Mouse (Mus musculus) embryonic facial prominence, embryonic 11.5 days (tissue): ENCODE measurements around the gene Elk3. TPM values are rescaled to one million over a fixed set of nuclear protein-coding genes. Genes with fewer than 3 reads are reported as not detected.

Source experiments
- ATAC-seq: fragments of 200-750 bp; cut with Nextera tagmentation; replicated peaks from 2 replicates; pipeline ENCODE4 v1.8.0; 2017; ENCODE audit warnings: low read depth; ENCODE audit not compliant: insufficient number of reproducible peaks, low FRiP score, low TSS enrichment
- DNase-seq: peaks from one replicate; pipeline ENCODE4 v3.0.0-alpha.2; 2015; ENCODE audit warnings: low spot score
- H3K27ac ChIP-seq: fragments of 300-500 bp; sonication (generic); replicated peaks from 2 replicates; pipeline ENCODE4 v1.5.1; 2014; ENCODE audit warnings: mild to moderate bottlenecking, low read depth, low read length, control low read depth
- H3K27me3 ChIP-seq: fragments of 300-500 bp; sonication (generic); 2 replicates; pipeline ENCODE4 v1.6.1; 2014; ENCODE audit warnings: mild to moderate bottlenecking, low read length, moderate library complexity, mixed read lengths; ENCODE audit not compliant: control insufficient read depth, insufficient read depth
- H3K36me3 ChIP-seq: fragments of 300-500 bp; sonication (generic); replicated peaks from 2 replicates; pipeline ENCODE4 v1.6.1; 2014; ENCODE audit warnings: low read depth, mild to moderate bottlenecking, low read length, moderate library complexity, mixed read lengths; ENCODE audit not compliant: control insufficient read depth, insufficient read depth
- H3K4me1 ChIP-seq: fragments of 300-500 bp; sonication (generic); 2 replicates; pipeline ENCODE4 v1.6.1; 2014; ENCODE audit warnings: low read length, mixed read lengths; ENCODE audit not compliant: control insufficient read depth, insufficient read depth
- H3K4me2 ChIP-seq: fragments of 300-500 bp; sonication (generic); 2 replicates; pipeline ENCODE4 v1.6.1; 2014; ENCODE audit warnings: low read depth, mild to moderate bottlenecking, control low read depth, low read length, moderate library complexity
- H3K4me3 ChIP-seq: fragments of 300-500 bp; sonication (generic); 2 replicates; pipeline ENCODE4 v1.5.1; 2014; ENCODE audit warnings: low read depth, low read length, control low read depth
- H3K9ac ChIP-seq: fragments of 300-500 bp; sonication (generic); replicated peaks from 2 replicates; pipeline ENCODE4 v1.6.1; 2014; ENCODE audit warnings: mild to moderate bottlenecking, control low read depth, low read length
- H3K9me3 ChIP-seq: fragments of 300-500 bp; sonication (generic); replicated peaks from 2 replicates; pipeline ENCODE4 v1.6.1; 2016; ENCODE audit warnings: mild to moderate bottlenecking, low read length, inconsistent platforms, mixed read lengths; ENCODE audit not compliant: control insufficient read depth
- WGBS: fragments of 180-500 bp; shearing (Covaris S2); extraction: QIAGEN DNeasy Blood & Tissue Kit; methylation state at CpG from one replicate; pipeline ENCODE4 v1.1.7; 2014; 5-methylcytosine and 5-hydroxymethylcytosine counted together
- polyA plus RNA-seq: library from polyadenylated mRNA; unstranded; fragments of >200 nt; fragmentation: Nextera tagmentation; extraction: Ambion mirVana; gene quantifications from 2 replicates; pipeline ENCODE4 v1.2.1, GENCODE M21; 2014

Elk3 gene
- polyA plus RNA-seq, 1 experiment from 2014 or later = 34.0 TPM

DNA sequence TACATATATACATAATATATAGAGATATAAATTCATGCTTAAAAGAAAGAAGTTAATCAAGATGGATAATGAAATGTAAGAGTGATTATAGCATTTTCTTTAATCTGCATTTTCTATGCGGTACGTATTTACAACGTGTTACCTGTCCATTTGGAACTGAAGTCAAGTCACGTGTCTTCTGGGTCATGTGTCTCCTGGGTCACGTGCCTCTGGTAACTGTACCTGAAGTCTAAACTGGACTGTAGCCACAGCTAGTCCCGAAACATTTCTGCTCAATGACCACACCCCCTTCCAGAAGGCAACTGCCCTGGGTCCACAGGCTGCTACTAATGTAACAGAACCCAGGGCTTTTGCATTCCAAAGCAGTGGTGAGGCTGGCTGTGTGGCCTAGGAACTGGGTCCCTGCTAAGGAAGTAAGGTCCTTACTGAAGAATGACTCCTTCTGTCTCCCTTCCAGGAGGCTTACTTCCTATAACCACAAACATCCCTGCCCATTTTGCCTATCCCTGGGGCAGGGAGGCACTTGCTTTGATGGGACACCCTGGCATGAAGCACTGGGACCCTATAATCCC lies 40.0 kb downstream of the Elk3 start:
- H3K9ac ChIP-seq = no peak overlapping the region
- H3K4me1 ChIP-seq = peaks cover 2% of the 10 kb centered on the region; the same call in 1 of the 2 replicates
- ATAC-seq (no peak), DNase-seq (no peak)
- no peaks in the 10 kb centered on the region for H3K36me3 ChIP-seq
- 90% methylated on average over 6 of the region's 6 CpGs for WGBS
- no peak overlapping the region for H3K4me3 ChIP-seq
- H3K4me2 ChIP-seq = no peak overlapping the region
- no peak overlapping the region for H3K27ac ChIP-seq
- no peaks in the 10 kb centered on the region for H3K27me3 ChIP-seq
- H3K9me3 ChIP-seq = no peaks in the 10 kb centered on the region

DNA sequence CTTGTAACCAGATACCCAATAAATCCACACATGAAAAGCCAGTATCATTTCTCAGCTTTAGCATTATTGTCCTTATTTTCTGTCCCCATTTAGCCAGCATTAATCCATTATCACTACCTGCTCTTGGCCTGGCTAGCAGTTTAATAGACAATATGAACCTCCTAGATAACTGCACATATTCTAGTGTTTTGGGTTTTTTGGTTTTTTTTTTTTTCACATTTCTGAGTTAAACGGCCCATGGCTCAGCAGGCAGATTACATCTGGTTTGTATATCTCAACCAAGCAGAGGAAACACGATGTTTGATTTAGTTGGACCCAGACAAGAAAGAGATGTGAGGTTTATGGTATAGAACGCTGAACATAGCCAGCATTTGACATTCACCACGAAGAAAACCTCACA lies 41.2 kb downstream of the Elk3 start:
- no peak overlapping the region for H3K4me3 ChIP-seq
- no peak overlapping the region for H3K4me2 ChIP-seq
- peak overlapping the region; percentile 65; the same call in 1 of the 2 replicates for H3K27ac ChIP-seq
- ATAC-seq (no peak), DNase-seq (peak; percentile 40)
- H3K9me3 ChIP-seq = no peaks in the 10 kb centered on the region
- H3K36me3 ChIP-seq = no peaks in the 10 kb centered on the region; the same call in 1 of the 2 replicates
- no peaks in the 10 kb centered on the region for H3K27me3 ChIP-seq
- no peak overlapping the region; the same call in 1 of the 2 replicates for H3K9ac ChIP-seq
- WGBS = 47% methylated on average over 4 of the region's 4 CpGs
- peaks cover 2% of the 10 kb centered on the region; the same call in 1 of the 2 replicates for H3K4me1 ChIP-seq

DNA sequence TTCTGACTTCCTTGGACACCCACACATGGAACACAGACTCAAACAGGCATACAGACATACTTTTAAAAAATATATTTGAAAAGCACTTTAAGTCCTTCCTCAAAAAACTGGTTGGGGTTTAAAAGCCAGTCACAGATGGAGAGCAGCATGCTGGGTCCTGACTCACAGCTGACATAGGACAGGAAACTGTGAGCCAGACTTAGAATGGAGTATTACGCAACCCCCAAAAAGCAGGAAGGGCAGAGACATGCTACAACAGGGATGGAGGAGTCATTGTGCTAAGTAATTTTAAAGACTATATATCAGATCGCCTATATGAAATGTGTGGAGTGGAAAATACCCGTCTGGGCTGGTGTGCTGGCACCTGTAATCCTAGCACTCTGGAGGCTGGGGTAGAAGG lies 42.6 kb downstream of the Elk3 start:
- no peak for ATAC-seq
- Histone ChIP-seq H3K27ac (no peak overlapping the region), H3K36me3 (no peaks in the 10 kb centered on the region; the same call in 1 of the 2 replicates), H3K4me2 (no peak overlapping the region), H3K4me1 (peaks cover 6% of the 10 kb centered on the region), H3K9ac (no peak overlapping the region), H3K4me3 (no peak overlapping the region), H3K9me3 (no peaks in the 10 kb centered on the region), H3K27me3 (no peaks in the 10 kb centered on the region)
- 96% methylated on average over 3 of the region's 3 CpGs for WGBS
- no peak for DNase-seq

DNA sequence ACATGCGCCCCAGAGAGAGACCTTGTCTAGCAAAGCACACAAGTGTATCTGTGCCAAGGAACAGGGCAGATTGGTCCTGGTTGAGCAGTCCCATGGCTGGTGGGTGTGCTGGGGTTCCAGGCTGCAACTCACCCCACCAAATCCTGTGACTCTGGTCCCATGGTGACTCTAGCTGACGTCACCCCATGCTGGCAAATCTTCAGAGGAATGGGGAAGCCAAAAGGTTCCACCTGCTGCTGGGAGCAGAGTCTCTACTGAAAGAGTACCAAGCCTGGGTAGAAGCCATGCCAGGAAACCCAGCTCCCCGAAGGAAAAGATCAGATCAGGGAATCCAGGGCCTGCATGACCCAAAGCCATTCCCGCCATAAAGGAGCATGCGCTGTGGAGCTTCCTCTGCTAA lies 43.4 kb downstream of the Elk3 start:
- H3K4me1 ChIP-seq = peaks cover 6% of the 10 kb centered on the region
- no peaks in the 10 kb centered on the region for H3K9me3 ChIP-seq
- no peaks in the 10 kb centered on the region; the same call in 1 of the 2 replicates for H3K36me3 ChIP-seq
- WGBS = 96% methylated on average over 5 of the region's 5 CpGs
- H3K9ac ChIP-seq = no peak overlapping the region
- ATAC-seq (no peak), DNase-seq (no peak)
- no peaks in the 10 kb centered on the region for H3K27me3 ChIP-seq
- no peak overlapping the region for H3K27ac ChIP-seq
- H3K4me2 ChIP-seq = no peak overlapping the region
- H3K4me3 ChIP-seq = no peak overlapping the region

DNA sequence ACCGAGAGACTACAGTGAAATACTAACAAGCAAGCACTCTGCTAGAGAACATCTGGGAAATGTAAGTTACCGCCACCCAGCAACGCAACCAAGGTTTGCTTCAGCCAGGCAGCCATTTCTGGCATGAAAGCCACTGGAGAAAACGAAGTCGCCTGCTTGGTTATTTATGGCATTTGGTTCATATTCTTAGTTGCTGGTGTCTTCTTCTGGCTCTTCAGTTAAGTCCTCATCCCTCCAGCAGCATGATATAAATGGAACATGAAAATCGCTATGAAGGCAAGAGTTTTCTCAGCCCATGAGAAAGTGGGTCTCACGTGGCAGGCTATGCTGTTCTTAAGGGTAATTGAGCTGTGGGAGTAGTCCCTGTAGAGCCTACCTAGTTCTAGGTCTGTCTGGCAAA lies 44.4 kb downstream of the Elk3 start:
- no peak overlapping the region for H3K4me3 ChIP-seq
- no peaks in the 10 kb centered on the region for H3K9me3 ChIP-seq
- H3K9ac ChIP-seq = no peak overlapping the region
- DNase-seq (no peak), ATAC-seq (no peak)
- H3K27me3 ChIP-seq = no peaks in the 10 kb centered on the region
- peaks cover 13% of the 10 kb centered on the region for H3K4me1 ChIP-seq
- H3K4me2 ChIP-seq = no peak overlapping the region
- H3K36me3 ChIP-seq = no peaks in the 10 kb centered on the region; the same call in 1 of the 2 replicates
- H3K27ac ChIP-seq = no peak overlapping the region
- WGBS = 93% methylated on average over 7 of the region's 7 CpGs

DNA sequence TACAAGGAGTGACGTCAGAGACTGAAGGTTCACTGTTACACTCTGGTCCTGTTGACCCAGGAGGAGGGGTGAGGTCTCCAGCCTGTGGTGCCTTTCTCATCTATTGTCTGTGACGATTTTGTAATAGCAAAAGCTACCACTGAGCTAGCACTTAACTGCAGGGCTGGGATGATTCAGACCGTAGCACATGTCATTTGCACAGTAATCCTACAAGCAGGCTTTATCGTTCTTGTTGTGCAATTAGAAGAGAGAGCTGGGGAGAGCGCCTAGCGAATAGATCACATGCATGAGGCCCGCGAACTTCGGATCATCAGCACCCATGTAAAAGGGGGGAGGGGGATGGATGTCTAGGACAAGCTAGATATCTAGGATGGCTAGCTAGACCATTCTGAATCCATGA lies 45.1 kb downstream of the Elk3 start:
- Histone ChIP-seq H3K36me3 (no peaks in the 10 kb centered on the region; the same call in 1 of the 2 replicates), H3K27me3 (no peaks in the 10 kb centered on the region), H3K4me3 (no peak overlapping the region), H3K4me1 (peaks cover 18% of the 10 kb centered on the region), H3K9me3 (no peaks in the 10 kb centered on the region), H3K9ac (no peak overlapping the region), H3K27ac (no peak overlapping the region), H3K4me2 (no peak overlapping the region)
- ATAC-seq = no peak
- no peak for DNase-seq
- 88% methylated on average over 9 of the region's 9 CpGs for WGBS

DNA sequence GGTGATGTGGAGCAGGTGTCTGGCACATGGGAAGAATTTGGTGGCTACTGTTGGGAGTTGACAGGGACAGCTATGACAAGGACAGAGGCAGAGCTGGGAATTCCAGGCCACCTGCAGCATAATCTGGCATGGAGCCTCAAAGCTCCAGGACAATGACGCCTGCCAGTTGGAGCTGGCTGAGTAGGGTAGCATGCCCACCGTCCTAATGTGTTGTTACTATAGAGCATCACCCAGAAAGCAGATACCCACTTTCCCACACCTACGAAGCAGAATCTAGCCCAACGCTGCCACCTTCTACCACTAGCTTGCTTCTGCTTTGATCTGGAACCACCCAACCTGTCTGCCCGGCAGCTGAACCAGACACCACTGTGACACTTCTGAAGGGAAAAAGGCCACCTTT lies 46.9 kb downstream of the Elk3 start:
- no peak for ATAC-seq
- no peaks in the 10 kb centered on the region; the same call in 1 of the 2 replicates for H3K36me3 ChIP-seq
- WGBS = 79% methylated on average over 5 of the region's 5 CpGs

DNA sequence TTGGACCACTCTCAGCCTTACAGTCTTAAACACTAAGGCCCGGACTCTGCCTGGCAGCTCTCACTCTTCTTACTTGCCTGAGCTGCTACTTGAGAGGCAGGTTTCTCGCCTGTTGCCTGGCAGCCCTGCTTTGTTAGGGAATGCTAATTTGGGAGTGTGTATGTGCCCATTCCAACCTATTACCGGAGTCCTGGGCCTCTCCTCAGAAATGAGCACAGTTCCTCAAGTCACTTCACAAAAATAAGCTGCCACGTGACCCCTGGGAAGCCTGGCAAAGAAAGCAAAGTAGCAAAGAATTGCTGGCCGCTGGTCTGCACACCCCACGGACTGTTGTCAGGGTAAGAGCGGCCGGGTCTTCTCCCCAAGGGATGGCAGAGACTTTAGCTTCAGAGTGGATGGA lies 47.5 kb downstream of the Elk3 start:
- Histone ChIP-seq H3K27ac (no peak overlapping the region), H3K4me3 (no peak overlapping the region), H3K9me3 (no peaks in the 10 kb centered on the region), H3K27me3 (no peaks in the 10 kb centered on the region), H3K4me1 (peaks cover 18% of the 10 kb centered on the region), H3K4me2 (no peak overlapping the region), H3K9ac (no peak overlapping the region), H3K36me3 (no peaks in the 10 kb centered on the region; the same call in 1 of the 2 replicates)
- 54% methylated on average over 8 of the region's 8 CpGs for WGBS
- DNase-seq (no peak), ATAC-seq (no peak; the same call in 1 of the 2 replicates)

More for the DNA sequence above, 46.9 kb downstream of the Elk3 start:
- H3K9ac ChIP-seq = no peak overlapping the region
- H3K4me3 ChIP-seq = no peak overlapping the region
- H3K27me3 ChIP-seq = no peaks in the 10 kb centered on the region
- peaks cover 18% of the 10 kb centered on the region for H3K4me1 ChIP-seq
- H3K4me2 ChIP-seq = no peak overlapping the region
- H3K27ac ChIP-seq = no peak overlapping the region
- H3K9me3 ChIP-seq = no peaks in the 10 kb centered on the region
- DNase-seq = no peak
